Mouse (Mus musculus) gastrocnemius, postnatal 25 days (tissue): ENCODE measurements around the gene Atg16l2. TPM values are rescaled to one million over a fixed set of nuclear protein-coding genes. Genes with fewer than 3 reads are reported as not detected.

Experiments
- DNase-seq: peaks from one replicate; pipeline ENCODE4 v3.0.0; 2022
- total RNA-seq, 2 experiments: library from RNA; stranded (reverse); gene quantifications; 1 replicate in 1 of 2; 2 replicates in 1 of 2; pipeline ENCODE4 v1.2.3; 2021

Gene Atg16l2
- total RNA-seq, 2 experiments from 2014 or later = 6.7 to 7.4 TPM

- no peak for DNase-seq
Observed at GRCm38 (mm10) chr7:101213515-101214263, 88.4 kb downstream of the Atg16l2 start.

Other genes starting within 250 kb of the Atg16l2 start
- gene Fchsd2, start 209.4 kb downstream of the Atg16l2 start, total RNA-seq = 1 to 10 TPM; 6.7 to 7.4 TPM
- gene Stard10, start 14.8 kb upstream of the Atg16l2 start, total RNA-seq = 10 to 100 TPM; 36.9 to 42.3 TPM
- gene Arap1, start 45.8 kb upstream of the Atg16l2 start, total RNA-seq = 10 to 100 TPM; 21.3 to 23.7 TPM
- 1 to 10 TPM in 1 of 2 experiments, not detected in 1; 5.7 TPM for gene Gm45837, start 108.6 kb upstream of the Atg16l2 start, total RNA-seq
- 10 to 100 TPM; 14.8 to 26.3 TPM for gene Pde2a, start 119.4 kb upstream of the Atg16l2 start, total RNA-seq